Mouse (Mus musculus): Measurements from ENCODE around the gene Tex19.1. TPM values are rescaled to one million over a fixed set of nuclear protein-coding genes. Genes with fewer than 3 reads are reported as not detected.

Gene Tex19.1
- polyA plus RNA-seq, 1 experiment from 2014 or later, result not detected

Other genes with a start within 250 kb of the Tex19.1 start
- 4.0 and 4.5 TPM in 2 replicates for gene Ccdc57, start 213.3 kb upstream of the Tex19.1 start, polyA plus RNA-seq (2015; fragmentation: Nextera tagmentation; extraction: Ambion mirVana)
- 164 and 206 TPM in 2 replicates for gene Slc16a3, start 197.7 kb upstream of the Tex19.1 start, polyA plus RNA-seq (2015; fragmentation: Nextera tagmentation; extraction: Ambion mirVana)
- gene Csnk1d, start 154.8 kb upstream of the Tex19.1 start, polyA plus RNA-seq (2015; fragmentation: Nextera tagmentation; extraction: Ambion mirVana), result 68.8 and 76.1 TPM in 2 replicates
- 2.3 and 3.7 TPM in 2 replicates for gene Cd7, start 106.7 kb upstream of the Tex19.1 start, polyA plus RNA-seq (2015; fragmentation: Nextera tagmentation; extraction: Ambion mirVana)
- gene Sectm1b, start 82.6 kb upstream of the Tex19.1 start, polyA plus RNA-seq (2015; fragmentation: Nextera tagmentation; extraction: Ambion mirVana), result 0.37 TPM in 1 of 2 replicates, not detected in the other
- 0.44 and 0.51 TPM in 2 replicates for gene Sectm1a, start 64.9 kb upstream of the Tex19.1 start, polyA plus RNA-seq (2015; fragmentation: Nextera tagmentation; extraction: Ambion mirVana)
- gene Tex19.2, start 27.5 kb upstream of the Tex19.1 start, polyA plus RNA-seq (2015; fragmentation: Nextera tagmentation; extraction: Ambion mirVana), result not detected in 2 replicates
- 0.24 TPM in 1 of 2 replicates, not detected in the other for gene Uts2r, start 14.1 kb downstream of the Tex19.1 start, polyA plus RNA-seq (2015; fragmentation: Nextera tagmentation; extraction: Ambion mirVana)
- gene Hexdc, start 58.3 kb downstream of the Tex19.1 start, polyA plus RNA-seq (2015; fragmentation: Nextera tagmentation; extraction: Ambion mirVana), result 9.1 and 9.3 TPM in 2 replicates
- 28.2 and 32.7 TPM in 2 replicates for gene Ogfod3, start 58.6 kb downstream of the Tex19.1 start, polyA plus RNA-seq (2015; fragmentation: Nextera tagmentation; extraction: Ambion mirVana)
- gene Cybc1, start 83.2 kb downstream of the Tex19.1 start, polyA plus RNA-seq (2015; fragmentation: Nextera tagmentation; extraction: Ambion mirVana), result 24.5 and 27.1 TPM in 2 replicates
- 64.9 and 68.4 TPM in 2 replicates for gene Narf, start 91.1 kb downstream of the Tex19.1 start, polyA plus RNA-seq (2015; fragmentation: Nextera tagmentation; extraction: Ambion mirVana)
- 4.6 and 6.4 TPM in 2 replicates for gene Foxk2, start 113.8 kb downstream of the Tex19.1 start, polyA plus RNA-seq (2015; fragmentation: Nextera tagmentation; extraction: Ambion mirVana)
- 73.0 and 81.1 TPM in 2 replicates for gene Wdr45b, start 208.3 kb downstream of the Tex19.1 start, polyA plus RNA-seq (2015; fragmentation: Nextera tagmentation; extraction: Ambion mirVana)
- gene Rab40b, start 242.1 kb downstream of the Tex19.1 start, polyA plus RNA-seq (2015; fragmentation: Nextera tagmentation; extraction: Ambion mirVana), result 6.2 and 7.9 TPM in 2 replicates